Mouse (Mus musculus): ENCODE data around the gene Bpifa6.

- TF ChIP-seq CTCF (IDR thresholded peaks at IDR 0.05) (no peak), EP300 (IDR thresholded peaks at IDR 0.05) (no peak)
Measured at GRCm38 (mm10) chr2:154005734-154006133, 31.0 kb downstream of the Bpifa6 start.

Data from lung, postnatal 0 days (tissue).